Mouse (Mus musculus) liver, embryonic 12.5 days (tissue): ENCODE data around the gene Ildr1. TPM values are rescaled to one million over a fixed set of nuclear protein-coding genes. Genes with fewer than 3 reads are reported as not detected.

ENCODE experiments used
- ATAC-seq: fragments of 200-750 bp; cut with Nextera tagmentation; 2 replicates; pipeline ENCODE4 v1.8.0; 2017; ENCODE audit warnings: moderate number of reproducible peaks, mild to moderate bottlenecking, moderate library complexity
- H3K27ac ChIP-seq: fragments of 300-500 bp; sonication (generic); 2 replicates; pipeline ENCODE4 v1.5.1; 2016; ENCODE audit warnings: mild to moderate bottlenecking
- H3K27me3 ChIP-seq: fragments of 300-500 bp; sonication (generic); replicated peaks from 2 replicates; pipeline ENCODE4 v1.6.1; 2016; ENCODE audit warnings: mild to moderate bottlenecking, moderate library complexity
- H3K36me3 ChIP-seq: fragments of 300-500 bp; sonication (generic); 2 replicates; pipeline ENCODE4 v1.6.1; 2016; ENCODE audit warnings: mild to moderate bottlenecking, moderate library complexity
- H3K4me1 ChIP-seq: fragments of 300-500 bp; sonication (generic); 2 replicates; pipeline ENCODE4 v1.6.1; 2016
- H3K4me2 ChIP-seq: fragments of 300-500 bp; sonication (generic); 2 replicates; pipeline ENCODE4 v1.6.1; 2016; ENCODE audit warnings: mild to moderate bottlenecking, moderate library complexity
- H3K4me3 ChIP-seq: fragments of 300-500 bp; sonication (generic); 2 replicates; pipeline ENCODE4 v1.5.1; 2016; ENCODE audit warnings: mild to moderate bottlenecking, moderate library complexity
- H3K9ac ChIP-seq: fragments of 300-500 bp; sonication (generic); 2 replicates; pipeline ENCODE4 v1.6.1; 2016; ENCODE audit warnings: mild to moderate bottlenecking, moderate library complexity
- H3K9me3 ChIP-seq: fragments of 300-500 bp; sonication (generic); replicated peaks from 2 replicates; pipeline ENCODE4 v1.6.1; 2016; ENCODE audit warnings: mild to moderate bottlenecking, moderate library complexity
- WGBS: fragments of 180-500 bp; shearing (Covaris S2); methylation state at CpG from one replicate; pipeline ENCODE4 v1.1.7; 2016; ENCODE audit not compliant: insufficient replicate concordance; 5-methylcytosine and 5-hydroxymethylcytosine counted together
- polyA plus RNA-seq: library from polyadenylated mRNA; unstranded; fragments of >200 nt; fragmentation: Nextera tagmentation; extraction: Ambion mirVana; gene quantifications from 2 replicates; pipeline ENCODE4 v1.2.1, GENCODE M21; 2016

Ildr1 gene
- polyA plus RNA-seq, 1 experiment from 2014 or later: 0.05 TPM

GRCm38 (mm10) chr16:36735421-36735820, 41.6 kb downstream of the Ildr1 start:
- no peak overlapping the region for H3K9ac ChIP-seq
- no peaks in the 10 kb centered on the region for H3K9me3 ChIP-seq
- 66% methylated on average over 3 of the region's 3 CpGs for WGBS
- H3K27ac ChIP-seq: no peak overlapping the region
- H3K27me3 ChIP-seq: 0 out of 2 replicates have a peak, but pooled peaks cover 4% of the 10 kb centered on the region
- no peaks in the 10 kb centered on the region for H3K36me3 ChIP-seq
- no peaks in the 10 kb centered on the region for H3K4me1 ChIP-seq
- H3K4me3 ChIP-seq: no peak overlapping the region
- no peak for ATAC-seq
- no peak overlapping the region for H3K4me2 ChIP-seq

GRCm38 (mm10) chr16:36739404-36739930, 45.7 kb downstream of the Ildr1 start:
- Histone ChIP-seq H3K4me2 (no peak overlapping the region), H3K27me3 (peaks cover 4% of the 10 kb centered on the region; the same call in 1 of the 2 replicates), H3K4me1 (no peaks in the 10 kb centered on the region), H3K9ac (no peak overlapping the region), H3K27ac (no peak overlapping the region), H3K9me3 (no peaks in the 10 kb centered on the region), H3K36me3 (no peaks in the 10 kb centered on the region), H3K4me3 (no peak overlapping the region)
- no peak for ATAC-seq
- WGBS: 35% methylated on average over 4 of the region's 4 CpGs

GRCm38 (mm10) chr16:36743580-36743979, 49.8 kb downstream of the Ildr1 start:
- ATAC-seq: no peak
- Histone ChIP-seq H3K9me3 (no peaks in the 10 kb centered on the region), H3K9ac (no peak overlapping the region), H3K4me1 (no peaks in the 10 kb centered on the region), H3K27me3 (no peaks in the 10 kb centered on the region; the same call in 1 of the 2 replicates), H3K4me2 (no peak overlapping the region), H3K27ac (no peak overlapping the region), H3K36me3 (no peaks in the 10 kb centered on the region), H3K4me3 (no peak overlapping the region)
- 69% methylated on average over 8 of the region's 8 CpGs for WGBS

GRCm38 (mm10) chr16:36747068-36747467, 53.3 kb downstream of the Ildr1 start:
- H3K27me3 ChIP-seq: no peaks in the 10 kb centered on the region; the same call in 1 of the 2 replicates
- no peak overlapping the region for H3K4me2 ChIP-seq
- no peak overlapping the region for H3K9ac ChIP-seq
- H3K36me3 ChIP-seq: no peaks in the 10 kb centered on the region
- no peak overlapping the region for H3K27ac ChIP-seq
- H3K9me3 ChIP-seq: no peaks in the 10 kb centered on the region
- no peak for ATAC-seq
- H3K4me1 ChIP-seq: no peaks in the 10 kb centered on the region
- H3K4me3 ChIP-seq: no peak overlapping the region
- 68% methylated on average over 4 of the region's 4 CpGs for WGBS

GRCm38 (mm10) chr16:36747767-36748166, 54.0 kb downstream of the Ildr1 start:
- Histone ChIP-seq H3K4me2 (no peak overlapping the region), H3K27ac (no peak overlapping the region), H3K36me3 (no peaks in the 10 kb centered on the region), H3K9ac (no peak overlapping the region), H3K9me3 (no peaks in the 10 kb centered on the region), H3K4me1 (no peaks in the 10 kb centered on the region), H3K27me3 (no peaks in the 10 kb centered on the region; the same call in 1 of the 2 replicates), H3K4me3 (no peak overlapping the region)
- 45% methylated on average over 2 of the region's 2 CpGs for WGBS
- ATAC-seq: no peak

GRCm38 (mm10) chr16:36751979-36752378, 58.2 kb downstream of the Ildr1 start:
- 55% methylated on average over 3 of the region's 3 CpGs for whole genome bisulfite sequencing
- no peak for ATAC-seq
- Histone ChIP-seq H3K4me3 (no peak overlapping the region), H3K9me3 (no peaks in the 10 kb centered on the region), H3K4me1 (no peaks in the 10 kb centered on the region), H3K9ac (no peak overlapping the region), H3K4me2 (no peak overlapping the region), H3K27me3 (no peaks in the 10 kb centered on the region), H3K36me3 (peaks cover 8% of the 10 kb centered on the region; the same call in 1 of the 2 replicates), H3K27ac (no peak overlapping the region)

GRCm38 (mm10) chr16:36770191-36770771, 76.5 kb downstream of the Ildr1 start:
- WGBS: 63% methylated on average over 9 of the region's 13 CpGs
- H3K4me2 ChIP-seq: 0 out of 2 replicates have a peak overlapping the region, but pooled peaks have one; percentile 8
- ATAC-seq: peak; percentile 58; the same call in 1 of the 2 replicates

GRCm38 (mm10) chr16:36770830-36771229, 77.1 kb downstream of the Ildr1 start:
- Histone ChIP-seq H3K27me3 (0 out of 2 replicates have a peak, but pooled peaks cover 2% of the 10 kb centered on the region), H3K9ac (no peak overlapping the region), H3K9me3 (no peaks in the 10 kb centered on the region), H3K36me3 (no peaks in the 10 kb centered on the region), H3K4me2 (no peak overlapping the region), H3K27ac (no peak overlapping the region), H3K4me3 (no peak overlapping the region), H3K4me1 (no peaks in the 10 kb centered on the region)
- ATAC-seq: no peak
- 77% methylated on average over 4 of the region's 4 CpGs for WGBS

More at GRCm38 (mm10) chr16:36770191-36770771, 76.5 kb downstream of the Ildr1 start:
- H3K9me3 ChIP-seq: no peaks in the 10 kb centered on the region
- no peaks in the 10 kb centered on the region for H3K4me1 ChIP-seq
- H3K27me3 ChIP-seq: no peaks in the 10 kb centered on the region
- H3K4me3 ChIP-seq: no peak overlapping the region
- H3K9ac ChIP-seq: no peak overlapping the region
- H3K27ac ChIP-seq: no peak overlapping the region
- H3K36me3 ChIP-seq: no peaks in the 10 kb centered on the region

GRCm38 (mm10) chr16:36771244-36771643, 77.5 kb downstream of the Ildr1 start:
- H3K4me3 ChIP-seq: no peak overlapping the region
- ATAC-seq: no peak
- no peaks in the 10 kb centered on the region for H3K9me3 ChIP-seq
- H3K27me3 ChIP-seq: 0 out of 2 replicates have a peak, but pooled peaks cover 2% of the 10 kb centered on the region
- no peak overlapping the region for H3K27ac ChIP-seq
- no peaks in the 10 kb centered on the region for H3K36me3 ChIP-seq
- no peak overlapping the region for H3K4me2 ChIP-seq
- no peaks in the 10 kb centered on the region for H3K4me1 ChIP-seq
- 61% methylated on average over 2 of the region's 2 CpGs for WGBS
- no peak overlapping the region for H3K9ac ChIP-seq

- no peak overlapping the region for H3K4me3 ChIP-seq
- H3K36me3 ChIP-seq: no peaks in the 10 kb centered on the region
- 0 out of 2 replicates have a peak, but pooled peaks cover 2% of the 10 kb centered on the region for H3K27me3 ChIP-seq
- H3K4me1 ChIP-seq: no peaks in the 10 kb centered on the region
- no peak overlapping the region for H3K9ac ChIP-seq
- H3K9me3 ChIP-seq: no peaks in the 10 kb centered on the region
- H3K4me2 ChIP-seq: no peak overlapping the region
- 78% methylated on average over 3 of the region's 3 CpGs for WGBS
- no peak overlapping the region for H3K27ac ChIP-seq
- ATAC-seq: no peak
Observed at GRCm38 (mm10) chr16:36771703-36772102, 77.9 kb downstream of the Ildr1 start.

GRCm38 (mm10) chr16:36772996-36773395, 79.2 kb downstream of the Ildr1 start:
- H3K9me3 ChIP-seq: no peaks in the 10 kb centered on the region
- H3K4me1 ChIP-seq: no peaks in the 10 kb centered on the region
- H3K9ac ChIP-seq: no peak overlapping the region
- no peaks in the 10 kb centered on the region for H3K36me3 ChIP-seq
- no peak overlapping the region for H3K27ac ChIP-seq
- H3K4me3 ChIP-seq: no peak overlapping the region
- no peak overlapping the region for H3K4me2 ChIP-seq
- ATAC-seq: no peak
- 0 out of 2 replicates have a peak, but pooled peaks cover 2% of the 10 kb centered on the region for H3K27me3 ChIP-seq
- 73% methylated on average over 5 of the region's 5 CpGs for WGBS

GRCm38 (mm10) chr16:36775658-36776057, 81.9 kb downstream of the Ildr1 start:
- H3K9me3 ChIP-seq: no peaks in the 10 kb centered on the region
- 73% methylated on average over 6 of the region's 6 CpGs for WGBS
- no peak overlapping the region for H3K27ac ChIP-seq
- ATAC-seq: no peak
- H3K36me3 ChIP-seq: no peaks in the 10 kb centered on the region
- no peak overlapping the region for H3K4me2 ChIP-seq
- no peaks in the 10 kb centered on the region for H3K4me1 ChIP-seq
- H3K27me3 ChIP-seq: 0 out of 2 replicates have a peak, but pooled peaks cover 2% of the 10 kb centered on the region
- no peak overlapping the region for H3K4me3 ChIP-seq
- H3K9ac ChIP-seq: no peak overlapping the region
